Mouse (Mus musculus) thymus, postnatal 25 days (tissue): ENCODE results near the gene Fer1l4.

Experiments used
- DNase-seq: peaks from one replicate; pipeline ENCODE4 v3.0.0; 2022

Gene Fer1l4

DNA sequence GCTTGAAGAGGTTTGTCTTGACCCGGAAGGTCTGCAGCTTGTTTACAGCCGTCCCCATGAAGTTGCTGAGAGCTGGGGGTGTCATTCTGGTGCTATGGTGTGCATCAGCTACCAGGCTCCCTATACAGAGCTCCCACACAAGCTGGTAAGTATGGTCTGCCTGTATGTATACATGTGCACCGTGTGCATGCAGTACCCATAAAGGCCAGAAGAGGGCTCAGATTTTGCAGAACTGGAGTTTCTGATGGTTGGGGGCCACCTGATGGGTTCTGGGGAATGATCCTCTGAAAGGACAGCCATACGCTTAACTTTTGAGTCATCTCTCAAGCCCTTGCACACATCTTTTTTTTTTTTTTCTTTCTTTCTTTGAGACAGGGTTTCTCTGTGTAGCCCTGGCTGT is 47.4 kb downstream of the Fer1l4 start:
- DNase-seq = peak; percentile 23

DNA sequence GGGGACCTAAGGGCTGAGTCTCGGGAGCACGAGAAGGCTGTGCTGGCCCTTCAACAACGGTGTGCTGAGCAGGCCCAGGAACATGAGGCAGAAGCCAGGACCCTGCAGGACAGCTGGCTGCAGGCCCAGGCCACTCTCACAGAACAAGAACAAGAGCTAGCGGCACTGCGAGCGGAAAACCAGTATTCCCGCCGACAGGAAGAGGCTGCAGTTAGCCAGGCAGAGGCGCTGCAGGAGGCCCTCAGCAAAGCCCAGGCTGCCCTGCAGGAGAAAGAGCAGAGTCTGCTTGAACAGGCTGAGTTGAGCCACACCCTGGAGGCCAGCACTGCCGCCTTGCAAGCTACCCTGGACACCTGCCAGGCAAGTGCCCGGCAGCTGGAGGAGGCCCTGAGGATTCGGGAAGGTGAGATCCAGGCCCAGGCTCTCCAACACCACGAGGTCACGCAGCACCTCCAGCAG is 60.9 kb downstream of the Fer1l4 start:
- DNase-seq = no peak

GRCm38 (mm10) chr2:155991151-155991550 is 61.6 kb downstream of the Fer1l4 start:
- no peak for DNase-seq

DNA sequence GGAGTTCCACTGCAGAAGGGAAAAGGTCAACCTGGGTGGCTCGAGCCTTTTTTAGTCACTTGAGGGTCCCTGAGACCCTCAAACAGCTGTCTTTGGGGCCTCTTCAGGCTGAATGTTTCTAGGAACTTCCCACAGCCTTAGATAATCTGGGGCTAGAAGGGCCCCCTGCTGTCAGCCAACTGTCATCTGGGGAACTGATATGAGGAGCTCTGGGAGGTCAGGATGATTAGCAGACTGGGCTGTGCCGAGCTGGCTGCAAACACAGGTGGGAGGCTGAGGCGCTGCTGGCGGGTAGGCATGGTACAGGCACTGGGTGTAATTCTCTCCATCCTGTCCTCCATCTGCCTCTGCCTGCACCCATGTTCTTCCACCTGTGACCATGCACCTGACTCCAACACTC is 63.7 kb downstream of the Fer1l4 start:
- DNase-seq = peak; percentile 23

DNA sequence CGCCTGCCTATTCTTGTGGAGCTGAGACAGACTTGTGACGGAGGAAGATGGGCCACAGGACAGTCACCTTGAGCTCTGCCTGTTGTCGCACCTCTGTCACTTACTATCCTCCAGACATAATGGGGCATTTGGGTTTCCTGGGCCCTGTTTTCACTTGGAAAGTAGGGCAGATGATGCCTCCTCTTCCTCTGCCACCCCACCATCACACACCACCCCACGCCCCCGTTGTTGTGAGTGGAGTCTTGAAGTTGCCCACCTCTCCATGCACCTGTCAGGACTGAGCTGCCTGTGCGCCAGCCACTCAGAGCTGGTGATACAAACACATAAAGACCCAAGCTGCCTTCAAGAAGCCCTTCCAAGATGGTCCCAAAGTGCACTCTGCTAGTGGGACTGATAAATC is 65.6 kb downstream of the Fer1l4 start:
- DNase-seq = peak; percentile 54

DNA sequence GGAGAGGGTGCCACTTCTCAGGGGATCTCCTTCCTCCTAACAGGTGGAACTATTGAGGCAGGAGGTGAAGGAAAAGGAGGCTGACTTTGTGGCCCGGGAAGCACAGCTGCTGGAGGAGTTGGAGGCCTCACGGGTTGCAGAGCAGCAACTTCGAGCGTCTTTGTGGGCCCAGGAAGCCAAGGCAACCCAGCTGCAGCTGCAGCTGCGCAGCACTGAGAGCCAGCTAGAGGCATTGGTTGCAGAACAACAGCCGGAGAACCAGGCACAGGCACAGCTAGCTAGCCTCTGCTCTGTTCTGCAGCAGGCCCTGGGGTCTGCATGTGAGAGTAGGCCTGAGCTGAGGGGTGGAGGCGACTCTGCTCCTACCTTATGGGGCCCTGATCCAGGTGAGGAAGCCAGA is 67.0 kb downstream of the Fer1l4 start:
- DNase-seq = peak; percentile 84

- DNase-seq = peak; percentile 68
Measured at GRCm38 (mm10) chr2:155979328-155979991, 73.3 kb downstream of the Fer1l4 start.

GRCm38 (mm10) chr2:155974087-155974731 is 78.5 kb downstream of the Fer1l4 start:
- peak; percentile 75 for DNase-seq

DNA sequence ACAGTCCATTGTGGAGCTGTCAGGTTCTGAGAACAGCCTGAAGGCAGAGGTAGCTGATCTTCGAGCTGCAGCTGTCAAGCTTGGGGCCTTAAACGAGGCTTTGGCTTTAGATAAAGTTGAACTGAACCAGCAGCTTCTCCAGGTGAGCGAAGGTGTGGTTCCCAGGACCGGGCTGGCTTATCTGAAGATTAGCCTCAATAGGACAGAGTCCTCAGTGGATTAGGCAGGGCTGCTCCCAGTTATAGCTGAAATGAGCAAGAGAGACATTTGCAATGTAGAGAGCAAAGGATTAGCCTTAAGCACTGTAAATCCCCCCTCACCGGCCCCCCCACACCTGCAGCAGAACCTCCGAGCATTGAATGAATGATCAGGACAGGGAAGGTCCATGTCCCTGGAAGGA is 79.4 kb downstream of the Fer1l4 start:
- no peak for DNase-seq
